Mouse (Mus musculus) intestine, postnatal 0 days (tissue): ENCODE data around the gene Pp2d1. TPM values are rescaled to one million over a fixed set of nuclear protein-coding genes. Genes with fewer than 3 reads are reported as not detected.

Source experiments
- ATAC-seq: fragments of 200-750 bp; cut with Nextera tagmentation; 2 replicates; pipeline ENCODE4 v1.8.0; 2017; ENCODE audit warnings: mild to moderate bottlenecking, moderate TSS enrichment, moderate library complexity
- H3K27ac ChIP-seq: fragments of 300-500 bp; sonication (generic); 2 replicates; pipeline ENCODE4 v1.5.1; 2014; ENCODE audit warnings: mild to moderate bottlenecking, low read depth, low read length, moderate library complexity
- H3K27me3 ChIP-seq: fragments of 300-500 bp; sonication (generic); replicated peaks from 2 replicates; pipeline ENCODE4 v1.6.1; 2014; ENCODE audit warnings: low read length, mixed read lengths; ENCODE audit not compliant: control insufficient read depth, insufficient read depth
- H3K36me3 ChIP-seq: fragments of 300-500 bp; sonication (generic); 2 replicates; pipeline ENCODE4 v1.6.1; 2014; ENCODE audit warnings: mild to moderate bottlenecking, moderate library complexity; ENCODE audit not compliant: control insufficient read depth, insufficient read depth
- H3K4me1 ChIP-seq: fragments of 300-500 bp; sonication (generic); replicated peaks from 2 replicates; pipeline ENCODE4 v1.6.1; 2014; ENCODE audit warnings: antibody characterized with exemption, low read length, mixed read lengths; ENCODE audit not compliant: control insufficient read depth, insufficient read depth
- H3K4me2 ChIP-seq: fragments of 300-500 bp; sonication (generic); replicated peaks from 2 replicates; pipeline ENCODE4 v1.6.1; 2014; ENCODE audit warnings: low read depth, mild to moderate bottlenecking, moderate library complexity
- H3K4me3 ChIP-seq: fragments of 300-500 bp; sonication (generic); 2 replicates; pipeline ENCODE4 v1.5.1; 2014; ENCODE audit warnings: low read depth, low read length
- H3K9ac ChIP-seq: fragments of 300-500 bp; sonication (generic); 2 replicates; pipeline ENCODE4 v1.6.1; 2014; ENCODE audit warnings: mild to moderate bottlenecking, low read depth, low read length
- H3K9me3 ChIP-seq: fragments of 300-500 bp; sonication (generic); 2 replicates; pipeline ENCODE4 v1.6.1; 2016; ENCODE audit warnings: mixed run types; ENCODE audit not compliant: control insufficient read depth
- CTCF ChIP-seq: sonication (generic); IDR thresholded peaks from 2 replicates; pipeline ENCODE4 v1.5.1; 2016; ENCODE audit warnings: low read depth, mild to moderate bottlenecking, control low read depth, antibody characterized with exemption, moderate library complexity
- WGBS: fragments of 180-500 bp; shearing (Covaris S2); extraction: QIAGEN DNeasy Blood & Tissue Kit; methylation state at CpG from one replicate; pipeline ENCODE4 v1.1.7; 2014; 5-methylcytosine and 5-hydroxymethylcytosine counted together
- polyA plus RNA-seq: library from polyadenylated mRNA; unstranded; fragments of >200 nt; fragmentation: Nextera tagmentation; extraction: Ambion mirVana; gene quantifications from 2 replicates; pipeline ENCODE4 v1.2.1, GENCODE M21; 2015

Pp2d1 gene
- polyA plus RNA-seq, 1 experiment from 2014 or later = 0.27 TPM

DNA sequence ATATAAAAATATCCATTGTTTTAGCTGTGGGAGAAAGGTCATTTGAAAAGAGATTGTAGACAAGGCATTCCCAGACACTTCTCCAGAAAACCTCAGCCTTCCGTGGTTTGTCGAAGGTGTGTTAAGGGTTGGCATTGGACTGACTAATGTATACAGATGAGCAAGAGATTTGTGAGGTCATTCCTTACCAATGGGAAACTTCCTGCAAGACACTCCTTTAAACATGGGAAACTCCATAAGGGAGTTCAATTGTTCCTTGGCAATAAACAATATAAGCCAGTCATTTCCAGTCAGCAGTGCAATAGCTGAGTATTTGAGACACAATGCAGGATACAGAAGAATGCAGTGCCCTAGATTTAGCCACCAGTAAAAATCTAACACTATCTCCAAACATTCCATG, 11.2 kb downstream of the Pp2d1 start:
- ATAC-seq = no peak
- H3K9ac ChIP-seq = no peak overlapping the region
- no peaks in the 10 kb centered on the region for H3K36me3 ChIP-seq
- no peaks in the 10 kb centered on the region for H3K27me3 ChIP-seq
- no peak for TF ChIP-seq CTCF
- no peaks in the 10 kb centered on the region for H3K4me1 ChIP-seq
- no peaks in the 10 kb centered on the region for H3K9me3 ChIP-seq
- WGBS = 66% methylated on average over 2 of the region's 2 CpGs
- no peak overlapping the region for H3K4me3 ChIP-seq
- no peak overlapping the region for H3K4me2 ChIP-seq
- no peak overlapping the region for H3K27ac ChIP-seq

DNA sequence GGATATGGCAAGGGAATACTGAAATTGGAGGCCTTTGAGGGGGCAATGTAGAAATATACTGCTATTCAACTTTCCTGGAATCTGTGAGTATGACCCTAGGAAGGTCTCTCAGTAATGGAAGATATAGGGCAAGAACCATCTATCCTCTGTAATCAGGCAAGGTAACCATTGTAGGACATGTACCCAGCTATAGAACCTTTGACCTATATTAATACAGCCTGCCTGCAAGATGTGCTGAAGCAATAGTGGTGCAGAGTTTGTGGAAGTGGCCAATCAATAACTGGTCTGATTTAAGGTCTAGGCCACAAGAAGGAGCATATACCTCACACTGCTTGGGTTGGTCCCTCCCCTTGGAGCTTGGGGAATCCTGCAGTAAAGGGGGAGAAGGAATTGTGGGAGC, 18.7 kb downstream of the Pp2d1 start:
- Histone ChIP-seq H3K4me1 (no peaks in the 10 kb centered on the region), H3K27me3 (no peaks in the 10 kb centered on the region), H3K4me3 (no peak overlapping the region), H3K9me3 (no peaks in the 10 kb centered on the region), H3K36me3 (no peaks in the 10 kb centered on the region), H3K27ac (no peak overlapping the region), H3K9ac (no peak overlapping the region), H3K4me2 (no peak overlapping the region)
- TF ChIP-seq CTCF = no peak
- no peak for ATAC-seq

DNA sequence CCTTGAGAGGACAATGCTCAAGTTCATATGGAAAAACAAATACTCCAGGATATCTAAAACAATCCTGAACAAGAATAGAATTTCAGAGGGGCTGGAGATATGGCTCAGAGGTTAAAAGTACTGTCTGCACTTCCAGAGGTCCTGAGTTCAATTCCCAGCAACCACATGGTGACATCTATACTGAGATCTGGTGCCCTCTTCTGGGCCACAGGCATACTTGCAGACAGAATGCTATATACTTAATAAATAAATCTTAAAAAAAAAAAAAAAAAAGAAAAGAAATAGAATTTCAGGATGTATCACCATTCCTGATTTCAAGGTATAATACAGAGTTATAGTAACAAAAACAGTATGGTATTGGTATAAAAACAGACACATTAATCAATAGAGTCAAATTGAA, 19.9 kb downstream of the Pp2d1 start:
- no peak overlapping the region for H3K9ac ChIP-seq
- no peaks in the 10 kb centered on the region for H3K9me3 ChIP-seq
- H3K4me3 ChIP-seq = no peak overlapping the region
- no peak for ATAC-seq
- no peak overlapping the region for H3K27ac ChIP-seq
- peak; percentile 32 for TF ChIP-seq CTCF
- no peaks in the 10 kb centered on the region for H3K27me3 ChIP-seq
- no peaks in the 10 kb centered on the region for H3K4me1 ChIP-seq
- H3K36me3 ChIP-seq = no peaks in the 10 kb centered on the region
- H3K4me2 ChIP-seq = no peak overlapping the region

DNA sequence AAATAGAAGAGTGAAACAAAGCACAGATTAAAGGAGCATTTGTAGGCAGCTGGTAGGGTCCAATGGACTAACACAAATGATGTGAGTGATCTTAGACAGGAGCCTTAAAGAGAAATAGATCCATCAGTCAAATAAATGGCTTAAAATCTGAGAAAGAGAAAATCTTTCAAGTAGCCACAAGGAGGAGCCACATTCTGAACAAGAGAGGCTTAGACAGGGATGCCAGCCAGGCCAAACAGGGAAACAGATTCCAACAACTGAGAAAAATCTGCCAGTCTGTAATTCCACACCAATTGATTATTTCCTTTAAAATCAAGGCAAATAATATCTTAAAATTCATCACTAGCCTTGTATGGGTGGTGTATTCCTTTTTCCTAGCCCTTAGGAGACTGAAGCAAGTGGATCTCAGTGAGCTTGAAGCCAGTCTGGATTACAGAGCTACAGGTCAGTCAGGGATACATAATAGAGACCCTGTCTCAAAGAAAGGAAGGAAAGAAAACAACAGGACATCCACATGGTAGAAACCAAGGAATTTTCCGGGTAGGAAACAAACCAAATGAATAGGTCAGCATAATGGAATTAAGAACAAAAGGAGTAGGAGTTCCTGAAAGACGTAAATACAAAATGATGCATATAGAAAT, 26.8 kb downstream of the Pp2d1 start:
- Histone ChIP-seq H3K4me2 (no peak overlapping the region), H3K9ac (no peak overlapping the region), H3K9me3 (no peaks in the 10 kb centered on the region), H3K36me3 (no peaks in the 10 kb centered on the region), H3K4me3 (no peak overlapping the region), H3K4me1 (no peaks in the 10 kb centered on the region), H3K27ac (no peak overlapping the region), H3K27me3 (no peaks in the 10 kb centered on the region)
- 88% methylated on average over 2 of the region's 2 CpGs for WGBS
- TF ChIP-seq CTCF = peak; percentile 69
- no peak for ATAC-seq

DNA sequence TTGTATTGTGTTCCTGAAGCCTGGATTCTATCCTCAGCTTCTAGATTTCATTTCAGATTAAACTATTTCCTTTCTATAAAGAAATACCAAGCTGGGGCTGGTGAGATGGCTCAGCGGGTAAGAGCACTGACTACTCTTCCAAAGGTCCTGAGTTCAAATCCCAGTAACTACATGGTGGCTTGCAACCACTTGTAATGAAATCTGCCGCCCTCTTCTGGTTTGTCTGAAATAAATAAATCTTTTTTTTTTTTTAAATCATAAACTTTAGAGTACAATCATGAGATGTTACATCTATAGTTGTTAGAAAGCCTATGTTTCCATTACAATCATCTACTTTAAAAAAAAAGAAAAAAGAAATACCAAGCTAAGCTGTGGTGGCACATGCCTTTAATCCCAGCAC, 36.3 kb downstream of the Pp2d1 start:
- Histone ChIP-seq H3K36me3 (peaks cover 53% of the 10 kb centered on the region), H3K4me3 (no peak overlapping the region), H3K9ac (no peak overlapping the region), H3K4me2 (no peak overlapping the region), H3K27me3 (no peaks in the 10 kb centered on the region), H3K27ac (no peak overlapping the region), H3K4me1 (no peaks in the 10 kb centered on the region), H3K9me3 (no peaks in the 10 kb centered on the region)
- no peak for TF ChIP-seq CTCF
- WGBS = 91% methylated on average over 2 of the region's 2 CpGs
- no peak for ATAC-seq

DNA sequence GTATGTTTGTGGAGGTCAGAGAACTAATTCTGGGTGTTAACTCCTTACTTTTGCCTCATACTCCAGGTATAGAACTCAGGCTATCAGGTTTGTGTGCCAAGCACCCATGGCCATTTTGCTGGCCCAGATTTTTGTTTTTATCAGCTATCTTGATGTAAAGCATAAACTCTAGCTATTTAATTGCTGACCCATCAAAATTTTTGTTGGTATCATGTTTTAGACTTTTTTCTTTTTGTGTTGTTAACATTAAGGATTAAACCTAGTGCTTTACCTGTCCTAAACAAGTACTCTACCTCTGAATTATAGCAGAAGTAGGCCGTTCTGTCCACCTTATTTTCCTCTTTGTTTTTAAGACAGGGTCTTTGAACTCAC, 50.3 kb downstream of the Pp2d1 start:
- Histone ChIP-seq H3K9ac (no peak overlapping the region), H3K9me3 (no peaks in the 10 kb centered on the region), H3K27me3 (no peaks in the 10 kb centered on the region), H3K4me3 (no peak overlapping the region), H3K4me1 (no peaks in the 10 kb centered on the region; the same call in 1 of the 2 replicates), H3K27ac (no peak overlapping the region), H3K4me2 (no peak overlapping the region), H3K36me3 (peaks cover 23% of the 10 kb centered on the region; the same call in 1 of the 2 replicates)
- 88% methylated on average over 1 of the region's 1 CpGs for WGBS
- TF ChIP-seq CTCF = no peak
- ATAC-seq = no peak
